Mouse (Mus musculus) embryonic facial prominence, embryonic 11.5 days (tissue): ENCODE measurements at regions not wholly inside any gene's neighbourhood (a gene's known extent, or its start where the extent isn't known, plus 50 kb on each side); places are given as distances from the start of the nearest gene placed in this dataset.
A peak's percentile ranks its signal among the peaks of the same experiment; 100 is the strongest.

Experiments used
- ATAC-seq: fragments of 200-750 bp; cut with Nextera tagmentation; replicated peaks from 2 replicates; pipeline ENCODE4 v1.8.0; 2017; ENCODE audit warnings: low read depth; ENCODE audit not compliant: insufficient number of reproducible peaks, low FRiP score, low TSS enrichment
- DNase-seq: peaks from one replicate; pipeline ENCODE4 v3.0.0-alpha.2; 2015; ENCODE audit warnings: low spot score
- H3K27ac ChIP-seq: fragments of 300-500 bp; sonication (generic); replicated peaks from 2 replicates; pipeline ENCODE4 v1.5.1; 2014; ENCODE audit warnings: mild to moderate bottlenecking, low read depth, low read length, control low read depth
- H3K27me3 ChIP-seq: fragments of 300-500 bp; sonication (generic); 2 replicates; pipeline ENCODE4 v1.6.1; 2014; ENCODE audit warnings: mild to moderate bottlenecking, low read length, moderate library complexity, mixed read lengths; ENCODE audit not compliant: control insufficient read depth, insufficient read depth
- H3K36me3 ChIP-seq: fragments of 300-500 bp; sonication (generic); replicated peaks from 2 replicates; pipeline ENCODE4 v1.6.1; 2014; ENCODE audit warnings: low read depth, mild to moderate bottlenecking, low read length, moderate library complexity, mixed read lengths; ENCODE audit not compliant: control insufficient read depth, insufficient read depth
- H3K4me1 ChIP-seq: fragments of 300-500 bp; sonication (generic); 2 replicates; pipeline ENCODE4 v1.6.1; 2014; ENCODE audit warnings: low read length, mixed read lengths; ENCODE audit not compliant: control insufficient read depth, insufficient read depth
- H3K4me2 ChIP-seq: fragments of 300-500 bp; sonication (generic); 2 replicates; pipeline ENCODE4 v1.6.1; 2014; ENCODE audit warnings: low read depth, mild to moderate bottlenecking, control low read depth, low read length, moderate library complexity
- H3K4me3 ChIP-seq: fragments of 300-500 bp; sonication (generic); 2 replicates; pipeline ENCODE4 v1.5.1; 2014; ENCODE audit warnings: low read depth, low read length, control low read depth
- H3K9ac ChIP-seq: fragments of 300-500 bp; sonication (generic); replicated peaks from 2 replicates; pipeline ENCODE4 v1.6.1; 2014; ENCODE audit warnings: mild to moderate bottlenecking, control low read depth, low read length
- H3K9me3 ChIP-seq: fragments of 300-500 bp; sonication (generic); replicated peaks from 2 replicates; pipeline ENCODE4 v1.6.1; 2016; ENCODE audit warnings: mild to moderate bottlenecking, low read length, inconsistent platforms, mixed read lengths; ENCODE audit not compliant: control insufficient read depth
- WGBS: fragments of 180-500 bp; shearing (Covaris S2); extraction: QIAGEN DNeasy Blood & Tissue Kit; methylation state at CpG from one replicate; pipeline ENCODE4 v1.1.7; 2014; 5-methylcytosine and 5-hydroxymethylcytosine counted together

DNA sequence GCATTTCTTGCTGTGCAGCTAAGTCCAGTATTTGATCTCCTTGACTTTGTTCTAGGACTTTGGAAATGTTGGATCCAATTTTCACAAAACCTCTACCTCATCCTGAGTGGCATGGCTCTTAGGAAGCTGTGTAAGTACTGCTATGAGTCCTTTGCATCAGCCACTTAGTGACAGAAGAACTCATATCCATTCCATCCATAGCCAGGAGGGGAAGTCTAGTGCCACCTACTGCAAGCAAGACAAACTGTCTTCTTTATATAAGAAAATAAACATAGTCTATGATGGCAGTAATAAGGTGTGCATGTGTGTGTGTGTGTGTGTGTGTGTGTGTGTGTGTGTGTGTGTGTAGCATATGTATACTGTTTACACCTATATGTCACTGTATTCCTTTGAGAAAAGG lies 489.9 kb downstream of the Adra2a start:
- H3K9ac ChIP-seq = no peak overlapping the region
- no peak overlapping the region for H3K4me2 ChIP-seq
- ATAC-seq (no peak), DNase-seq (no peak)
- no peaks in the 10 kb centered on the region for H3K27me3 ChIP-seq
- no peak overlapping the region for H3K27ac ChIP-seq
- no peak overlapping the region for H3K4me3 ChIP-seq
- H3K36me3 ChIP-seq = no peaks in the 10 kb centered on the region
- no peaks in the 10 kb centered on the region for H3K4me1 ChIP-seq
- H3K9me3 ChIP-seq = no peaks in the 10 kb centered on the region

DNA sequence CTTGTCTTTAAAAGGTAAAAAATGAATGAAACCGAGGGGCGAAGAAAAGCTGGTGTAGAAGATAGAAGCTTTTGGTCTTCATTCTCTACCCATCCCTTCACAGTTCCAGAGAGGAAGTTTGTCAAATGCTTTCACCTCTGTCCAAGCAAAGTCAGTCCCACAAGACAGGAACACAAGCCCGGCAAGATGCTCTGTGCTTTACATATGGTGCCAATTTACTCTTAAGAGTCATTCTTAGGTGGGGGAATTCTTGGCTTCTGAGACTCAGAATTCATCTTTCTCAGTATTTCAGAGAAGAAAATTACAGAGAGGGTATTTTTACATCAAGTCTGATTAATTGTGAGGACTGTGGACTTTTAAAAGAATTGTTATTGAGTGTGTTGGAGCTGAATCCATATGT lies 511.4 kb downstream of the Adra2a start:
- peak; percentile 56 for DNase-seq

DNA sequence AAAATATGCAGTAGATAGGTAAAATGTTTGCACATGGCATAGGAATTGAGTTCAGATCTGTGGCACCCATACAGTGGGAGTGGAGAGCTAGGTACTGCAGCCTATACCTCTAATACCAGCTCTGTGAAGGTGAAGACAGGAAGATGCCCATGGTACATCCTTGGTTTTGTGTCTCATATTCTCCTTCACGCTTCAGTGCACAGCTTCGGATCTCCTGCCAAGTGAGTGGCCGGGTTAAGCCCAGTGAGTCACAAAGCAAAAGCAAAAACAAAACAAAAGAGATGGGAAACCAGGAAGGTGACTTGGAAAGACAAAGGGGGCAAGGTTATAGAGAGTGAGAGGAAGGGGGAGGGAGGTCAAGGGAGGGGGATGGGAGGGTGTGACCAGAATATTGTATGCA lies 514.0 kb downstream of the Adra2a start:
- Histone ChIP-seq H3K36me3 (no peaks in the 10 kb centered on the region), H3K9me3 (no peaks in the 10 kb centered on the region), H3K27ac (no peak overlapping the region), H3K4me3 (no peak overlapping the region), H3K27me3 (no peaks in the 10 kb centered on the region), H3K9ac (no peak overlapping the region), H3K4me1 (no peaks in the 10 kb centered on the region), H3K4me2 (no peak overlapping the region)
- no peak for DNase-seq
- no peak for ATAC-seq
- WGBS = 71% methylated on average over 3 of the region's 3 CpGs

More for the DNA sequence above, 511.4 kb downstream of the Adra2a start:
- Histone ChIP-seq H3K9ac (no peak overlapping the region), H3K4me3 (no peak overlapping the region), H3K4me1 (no peaks in the 10 kb centered on the region), H3K9me3 (no peaks in the 10 kb centered on the region), H3K27me3 (no peaks in the 10 kb centered on the region), H3K27ac (no peak overlapping the region), H3K36me3 (no peaks in the 10 kb centered on the region), H3K4me2 (no peak overlapping the region)
- 66% methylated on average over 3 of the region's 3 CpGs for WGBS
- no peak for ATAC-seq

DNA sequence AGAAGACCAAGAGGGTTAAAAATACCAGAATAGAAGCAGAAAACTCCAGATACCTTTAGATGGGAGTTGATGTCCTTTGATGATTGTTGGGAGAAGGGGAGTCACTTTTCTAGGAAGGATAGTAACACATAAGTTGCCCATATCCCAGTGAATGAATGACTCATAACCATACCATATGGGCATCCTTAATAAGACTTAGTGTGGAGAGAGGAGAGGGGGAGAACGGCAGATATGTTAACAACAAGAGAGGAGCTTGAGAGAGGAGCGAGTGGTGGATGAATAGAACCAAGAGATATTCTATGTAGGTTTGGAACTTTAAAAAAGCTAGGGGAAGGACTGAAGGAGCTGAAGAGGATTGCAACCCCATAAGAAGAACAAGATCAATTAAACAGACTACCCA lies 539.6 kb downstream of the Adra2a start:
- Histone ChIP-seq H3K27ac (no peak overlapping the region), H3K4me2 (no peak overlapping the region), H3K9ac (no peak overlapping the region), H3K9me3 (no peaks in the 10 kb centered on the region), H3K4me1 (no peaks in the 10 kb centered on the region), H3K27me3 (no peaks in the 10 kb centered on the region), H3K36me3 (no peaks in the 10 kb centered on the region), H3K4me3 (no peak overlapping the region)
- DNase-seq (no peak), ATAC-seq (no peak)
- WGBS = 94% methylated on average over 2 of the region's 2 CpGs

DNA sequence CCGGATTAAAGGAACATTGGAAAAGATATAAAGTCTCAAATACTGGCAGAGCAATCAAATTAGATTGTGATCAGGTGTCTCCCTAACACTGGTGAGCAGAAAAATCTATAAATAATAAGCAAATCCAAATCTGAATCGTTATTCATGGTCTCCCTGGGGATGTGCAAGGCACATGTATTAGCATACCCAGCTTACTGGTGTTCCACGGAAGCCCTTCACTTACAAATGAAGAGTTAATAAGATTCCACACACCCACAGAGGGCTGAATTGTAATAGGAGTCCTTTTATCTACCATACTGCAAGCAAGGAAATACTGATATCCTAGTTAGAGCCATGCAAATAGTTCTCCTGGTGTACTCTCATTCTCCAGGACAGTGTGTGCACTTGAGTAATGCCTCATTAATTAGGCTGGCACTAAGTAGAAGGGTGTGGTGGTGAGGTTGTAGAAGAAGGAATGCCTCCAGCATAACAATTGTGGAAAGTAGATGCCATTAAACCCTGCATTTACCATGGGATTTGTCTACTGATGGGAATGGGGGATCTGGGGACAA lies 540.8 kb downstream of the Adra2a start:
- Histone ChIP-seq H3K9ac (no peak overlapping the region), H3K4me2 (no peak overlapping the region), H3K36me3 (no peaks in the 10 kb centered on the region), H3K27me3 (no peaks in the 10 kb centered on the region), H3K4me1 (no peaks in the 10 kb centered on the region), H3K4me3 (no peak overlapping the region), H3K27ac (no peak overlapping the region), H3K9me3 (no peaks in the 10 kb centered on the region)
- DNase-seq (no peak), ATAC-seq (no peak)
- WGBS = 77% methylated on average over 3 of the region's 3 CpGs

DNA sequence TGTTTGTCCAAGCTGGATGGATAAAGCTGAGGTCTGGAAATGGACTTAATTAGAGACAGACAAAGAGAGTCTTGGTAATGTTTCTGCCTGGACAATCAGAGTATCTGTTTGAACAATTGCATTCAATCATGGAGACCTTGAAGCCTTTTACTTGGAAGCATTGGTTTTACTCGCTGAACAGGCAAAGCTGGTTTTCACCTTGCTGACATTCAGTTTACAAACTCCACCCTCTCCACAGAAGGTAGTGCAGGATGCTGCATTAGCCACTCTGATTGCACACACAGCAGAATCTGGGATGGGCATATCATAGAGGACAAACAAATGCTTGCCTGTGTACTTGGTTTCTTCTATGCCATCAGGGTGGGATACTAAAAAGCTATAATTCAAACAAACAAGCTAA lies 541.4 kb downstream of the Adra2a start:
- 48% methylated on average over 1 of the region's 1 CpGs for WGBS

GRCm38 (mm10) chr19:54603345-54603744 lies 523.7 kb downstream of the Gpam start:
- Histone ChIP-seq H3K27ac (no peak overlapping the region), H3K9me3 (no peaks in the 10 kb centered on the region), H3K27me3 (no peaks in the 10 kb centered on the region), H3K9ac (no peak overlapping the region), H3K4me3 (no peak overlapping the region), H3K36me3 (no peaks in the 10 kb centered on the region), H3K4me2 (no peak overlapping the region), H3K4me1 (no peaks in the 10 kb centered on the region)
- ATAC-seq (no peak), DNase-seq (no peak)
- WGBS = 86% methylated on average over 6 of the region's 6 CpGs

More for the DNA sequence above, 541.4 kb downstream of the Adra2a start:
- no peaks in the 10 kb centered on the region for H3K36me3 ChIP-seq
- ATAC-seq (no peak), DNase-seq (no peak)
- H3K4me3 ChIP-seq = no peak overlapping the region
- H3K27me3 ChIP-seq = no peaks in the 10 kb centered on the region
- no peak overlapping the region for H3K9ac ChIP-seq
- no peak overlapping the region for H3K4me2 ChIP-seq
- no peaks in the 10 kb centered on the region for H3K4me1 ChIP-seq
- no peak overlapping the region for H3K27ac ChIP-seq
- no peaks in the 10 kb centered on the region for H3K9me3 ChIP-seq

GRCm38 (mm10) chr19:54605346-54605745 lies 521.7 kb downstream of the Gpam start:
- 76% methylated on average over 1 of the region's 1 CpGs for WGBS
- H3K9ac ChIP-seq = no peak overlapping the region
- DNase-seq = no peak
- no peaks in the 10 kb centered on the region for H3K36me3 ChIP-seq
- H3K4me3 ChIP-seq = no peak overlapping the region
- H3K4me2 ChIP-seq = no peak overlapping the region
- ATAC-seq = no peak
- H3K9me3 ChIP-seq = no peaks in the 10 kb centered on the region
- no peak overlapping the region for H3K27ac ChIP-seq
- no peaks in the 10 kb centered on the region for H3K4me1 ChIP-seq
- no peaks in the 10 kb centered on the region for H3K27me3 ChIP-seq
